Mouse (Mus musculus): ENCODE data around the gene Spns2. TPM values are rescaled to one million over a fixed set of nuclear protein-coding genes. Genes with fewer than 3 reads are reported as not detected.

Spns2 gene
- total RNA-seq, 2 experiments from 2014 or later = 9.7 to 11.0 TPM

- no peak for DNase-seq
- intact Hi-C loops (cut with DNase I) = no loop called here
Observed at GRCm38 (mm10) chr11:72477182-72477581, 12.5 kb downstream of the Spns2 start.

- DNase-seq = no peak
- intact Hi-C loops (cut with DNase I) = no loop called here
Observed at GRCm38 (mm10) chr11:72476074-72476625, 13.6 kb downstream of the Spns2 start.

GRCm38 (mm10) chr11:72475408-72475807 is 14.3 kb downstream of the Spns2 start:
- intact Hi-C loops (cut with DNase I) = no loop called here
- no peak for DNase-seq

GRCm38 (mm10) chr11:72474926-72475325 is 14.8 kb downstream of the Spns2 start:
- intact Hi-C loops (cut with DNase I) = no loop called here
- DNase-seq = no peak

- intact Hi-C loops (cut with DNase I) = no loop called here
- DNase-seq = no peak
Observed at GRCm38 (mm10) chr11:72473540-72473939, 16.2 kb downstream of the Spns2 start.

- DNase-seq = no peak
- intact Hi-C loops (cut with DNase I) = loop anchor here (2.0 kb wide), 1 partner anchor 17 kb away; the partner anchor contains the start of gene Spns2
Observed at GRCm38 (mm10) chr11:72471381-72471780, 18.3 kb downstream of the Spns2 start.

- intact Hi-C loops (cut with DNase I) = loop anchor here (2.0 kb wide), 1 partner anchor 19 kb away; the partner anchor contains the start of gene Spns2
- DNase-seq = no peak
Observed at GRCm38 (mm10) chr11:72470004-72470403, 19.7 kb downstream of the Spns2 start.

- intact Hi-C loops (cut with DNase I) = no loop called here
- DNase-seq = peak; percentile 75 to 80
Observed at GRCm38 (mm10) chr11:72469217-72469616, 20.5 kb downstream of the Spns2 start.

- DNase-seq = no peak
Observed at GRCm38 (mm10) chr11:72468525-72468924, 21.2 kb downstream of the Spns2 start.

GRCm38 (mm10) chr11:72466694-72467507 is 22.8 kb downstream of the Spns2 start:
- DNase-seq = no peak
- intact Hi-C loops (cut with DNase I) = no loop called here

More at GRCm38 (mm10) chr11:72468525-72468924, 21.2 kb downstream of the Spns2 start:
- intact Hi-C loops (cut with DNase I) = no loop called here

GRCm38 (mm10) chr11:72465978-72466693 is 23.6 kb downstream of the Spns2 start:
- DNase-seq = no peak
- intact Hi-C loops (cut with DNase I) = no loop called here

GRCm38 (mm10) chr11:72464821-72465220 is 24.9 kb downstream of the Spns2 start:
- no peak for DNase-seq
- intact Hi-C loops (cut with DNase I) = no loop called here

- no peak for DNase-seq
- intact Hi-C loops (cut with DNase I) = no loop called here
Observed at GRCm38 (mm10) chr11:72461500-72461981, 28.2 kb downstream of the Spns2 start.

GRCm38 (mm10) chr11:72458502-72458901 is 31.2 kb downstream of the Spns2 start:
- intact Hi-C loops (cut with DNase I) = loop anchor here (2.0 kb wide), 1 partner anchor 30 kb away; the partner anchor contains the start of gene Spns2
- no peak for DNase-seq

- intact Hi-C loops (cut with DNase I) = loop anchor here (2.0 kb wide), 1 partner anchor 31 kb away; the partner anchor contains the start of gene Spns2
- peak; percentile 51 to 52 for DNase-seq
Observed at GRCm38 (mm10) chr11:72457995-72458496, 31.7 kb downstream of the Spns2 start.

- intact Hi-C loops (cut with DNase I) = no loop called here
- no peak for DNase-seq
Observed at GRCm38 (mm10) chr11:72455694-72456093, 34.0 kb downstream of the Spns2 start.

GRCm38 (mm10) chr11:72453105-72453953 is 36.4 kb downstream of the Spns2 start:
- intact Hi-C loops (cut with DNase I) = no loop called here
- DNase-seq = no peak

- intact Hi-C loops (cut with DNase I) = no loop called here
- DNase-seq = no peak
Observed at GRCm38 (mm10) chr11:72452140-72452665, 37.5 kb downstream of the Spns2 start.

- no peak for DNase-seq
- intact Hi-C loops (cut with DNase I) = loop anchor here (10.0 kb wide), 1 partner anchor 277 kb away; no protein-coding TSS in a partner anchor
Observed at GRCm38 (mm10) chr11:72447475-72447874, 42.2 kb downstream of the Spns2 start.

Measured in heart, postnatal 36 days (tissue).